Mouse (Mus musculus) hindbrain, postnatal 0 days (tissue): ENCODE measurements around the gene Ndrg3. TPM values are rescaled to one million over a fixed set of nuclear protein-coding genes. Genes with fewer than 3 reads are reported as not detected.

ENCODE experiments used
- ATAC-seq: fragments of 200-750 bp; cut with Nextera tagmentation; 2 replicates; pipeline ENCODE4 v1.8.0; 2017; ENCODE audit warnings: mild to moderate bottlenecking, moderate TSS enrichment, moderate library complexity
- DNase-seq: peaks from one replicate; pipeline ENCODE4 v3.0.0-alpha.2; 2015; ENCODE audit warnings: low spot score
- H3K27ac ChIP-seq: fragments of 300-500 bp; sonication (generic); 2 replicates; pipeline ENCODE4 v1.5.1; 2014; ENCODE audit warnings: mild to moderate bottlenecking
- H3K27me3 ChIP-seq: fragments of 300-500 bp; sonication (generic); 2 replicates; pipeline ENCODE4 v1.6.1; 2014; ENCODE audit warnings: low read length, mixed read lengths; ENCODE audit not compliant: insufficient read depth
- H3K36me3 ChIP-seq: fragments of 300-500 bp; sonication (generic); 2 replicates; pipeline ENCODE4 v1.6.1; 2014; ENCODE audit warnings: low read length, mixed read lengths; ENCODE audit not compliant: insufficient read depth
- H3K4me1 ChIP-seq: fragments of 300-500 bp; sonication (generic); 2 replicates; pipeline ENCODE4 v1.6.1; 2014; ENCODE audit warnings: antibody characterized with exemption, low read length, mixed read lengths; ENCODE audit not compliant: insufficient read depth
- H3K4me2 ChIP-seq: fragments of 300-500 bp; sonication (generic); 2 replicates; pipeline ENCODE4 v1.6.1; 2014; ENCODE audit warnings: low read depth, mild to moderate bottlenecking, low read length, moderate library complexity, mixed read lengths
- H3K4me3 ChIP-seq: fragments of 300-500 bp; sonication (generic); 2 replicates; pipeline ENCODE4 v1.5.1; 2014; ENCODE audit warnings: low read length
- H3K9ac ChIP-seq: fragments of 300-500 bp; sonication (generic); replicated peaks from 2 replicates; pipeline ENCODE4 v1.6.1; 2014; ENCODE audit warnings: mild to moderate bottlenecking, low read length, moderate library complexity, mixed read lengths
- H3K9me3 ChIP-seq: fragments of 300-500 bp; sonication (generic); 2 replicates; pipeline ENCODE4 v1.6.1; 2016; ENCODE audit warnings: low read length, mixed read lengths
- CTCF ChIP-seq: IDR thresholded peaks from 2 replicates; pipeline ENCODE4 v1.5.1; 2016; ENCODE audit warnings: antibody characterized with exemption, control low read depth, low read depth
- WGBS: fragments of 180-500 bp; shearing (Covaris S2); extraction: QIAGEN DNeasy Blood & Tissue Kit; methylation state at CpG from one replicate; pipeline ENCODE4 v1.1.7; 2014; 5-methylcytosine and 5-hydroxymethylcytosine counted together
- polyA plus RNA-seq: library from polyadenylated mRNA; unstranded; fragments of >200 nt; fragmentation: Nextera tagmentation; extraction: Ambion mirVana; gene quantifications from 2 replicates; pipeline ENCODE4 v1.2.1, GENCODE M21; 2015
- total RNA-seq: library from RNA; depleted of rRNA; stranded (reverse); fragments of >200 nt; gene quantifications from 2 replicates; pipeline ENCODE4 v1.2.3, GENCODE M21; 2014

Ndrg3 gene
- total and polyA plus RNA-seq, 2 experiments from 2014 or later, result 167 to 183 TPM

- H3K9me3 ChIP-seq, result no peaks in the 10 kb centered on the region
- no peaks in the 10 kb centered on the region for H3K4me1 ChIP-seq
- no peaks in the 10 kb centered on the region for H3K27me3 ChIP-seq
- no peaks in the 10 kb centered on the region for H3K36me3 ChIP-seq
- H3K4me2 ChIP-seq, result no peak overlapping the region
- 96% methylated on average over 7 of the region's 7 CpGs for WGBS
- no peak overlapping the region for H3K4me3 ChIP-seq
- no peak for DNase-seq
- TF ChIP-seq CTCF, result no peak
- no peak overlapping the region for H3K27ac ChIP-seq
- no peak for ATAC-seq
- no peak overlapping the region for H3K9ac ChIP-seq
Measured at GRCm38 (mm10) chr2:156963891-156964290, 28.0 kb downstream of the Ndrg3 start.

- Histone ChIP-seq H3K9ac (no peak overlapping the region), H3K4me1 (no peaks in the 10 kb centered on the region), H3K4me3 (no peak overlapping the region), H3K27ac (no peak overlapping the region), H3K4me2 (no peak overlapping the region), H3K9me3 (no peaks in the 10 kb centered on the region), H3K36me3 (no peaks in the 10 kb centered on the region; the same call in 1 of the 2 replicates), H3K27me3 (no peaks in the 10 kb centered on the region)
- DNase-seq (no peak), ATAC-seq (no peak)
- WGBS, result 86% methylated on average over 9 of the region's 9 CpGs
- TF ChIP-seq CTCF, result no peak
Measured at GRCm38 (mm10) chr2:156958496-156959252, 33.2 kb downstream of the Ndrg3 start.

- Histone ChIP-seq H3K9me3 (no peaks in the 10 kb centered on the region), H3K9ac (no peak overlapping the region), H3K36me3 (no peaks in the 10 kb centered on the region; the same call in 1 of the 2 replicates), H3K27me3 (no peaks in the 10 kb centered on the region), H3K4me1 (no peaks in the 10 kb centered on the region), H3K27ac (no peak overlapping the region), H3K4me2 (no peak overlapping the region), H3K4me3 (no peak overlapping the region)
- no peak for TF ChIP-seq CTCF
- no peak for DNase-seq
- WGBS, result 90% methylated on average over 2 of the region's 2 CpGs
- ATAC-seq, result no peak
Measured at GRCm38 (mm10) chr2:156957035-156957434, 34.8 kb downstream of the Ndrg3 start.

GRCm38 (mm10) chr2:156956306-156956705, 35.5 kb downstream of the Ndrg3 start:
- Histone ChIP-seq H3K36me3 (no peaks in the 10 kb centered on the region; the same call in 1 of the 2 replicates), H3K4me2 (no peak overlapping the region), H3K9me3 (no peaks in the 10 kb centered on the region), H3K4me3 (no peak overlapping the region), H3K4me1 (no peaks in the 10 kb centered on the region), H3K27ac (no peak overlapping the region), H3K9ac (no peak overlapping the region), H3K27me3 (no peaks in the 10 kb centered on the region)
- no peak for ATAC-seq
- WGBS, result 81% methylated on average over 7 of the region's 7 CpGs
- TF ChIP-seq CTCF, result no peak
- DNase-seq, result no peak

- WGBS, result 94% methylated on average over 5 of the region's 5 CpGs
Measured at GRCm38 (mm10) chr2:156954463-156954862, 37.4 kb downstream of the Ndrg3 start.

GRCm38 (mm10) chr2:156951301-156952094, 40.4 kb downstream of the Ndrg3 start:
- Histone ChIP-seq H3K9me3 (no peaks in the 10 kb centered on the region), H3K27ac (no peak overlapping the region)
- 89% methylated on average over 10 of the region's 10 CpGs for WGBS

More at GRCm38 (mm10) chr2:156954463-156954862, 37.4 kb downstream of the Ndrg3 start:
- no peaks in the 10 kb centered on the region; the same call in 1 of the 2 replicates for H3K36me3 ChIP-seq
- H3K4me2 ChIP-seq, result no peak overlapping the region
- no peak overlapping the region for H3K9ac ChIP-seq
- DNase-seq (no peak), ATAC-seq (no peak)
- no peaks in the 10 kb centered on the region for H3K9me3 ChIP-seq
- H3K4me1 ChIP-seq, result no peaks in the 10 kb centered on the region
- no peaks in the 10 kb centered on the region for H3K27me3 ChIP-seq
- H3K27ac ChIP-seq, result no peak overlapping the region
- H3K4me3 ChIP-seq, result no peak overlapping the region
- no peak for TF ChIP-seq CTCF

More at GRCm38 (mm10) chr2:156951301-156952094, 40.4 kb downstream of the Ndrg3 start:
- H3K4me3 ChIP-seq, result no peak overlapping the region
- DNase-seq, result no peak
- no peaks in the 10 kb centered on the region for H3K27me3 ChIP-seq
- no peak overlapping the region for H3K4me2 ChIP-seq
- no peak for TF ChIP-seq CTCF
- no peaks in the 10 kb centered on the region for H3K4me1 ChIP-seq
- peaks cover 21% of the 10 kb centered on the region for H3K36me3 ChIP-seq
- ATAC-seq, result no peak
- no peak overlapping the region for H3K9ac ChIP-seq
